Mouse (Mus musculus): ENCODE measurements around the gene Igsf6. TPM values are rescaled to one million over a fixed set of nuclear protein-coding genes. Genes with fewer than 3 reads are reported as not detected.

The Igsf6 gene
- polyA plus RNA-seq, 1 experiment from 2014 or later = 0.95 TPM

- ATAC-seq (ENCODE audit: low FRiP score) = no peak
- H3K27me3 ChIP-seq = no peaks in the 10 kb centered on the region
- H3K27ac ChIP-seq = no peak overlapping the region
- no peak overlapping the region for H3K9ac ChIP-seq
- H3K9me3 ChIP-seq = no peaks in the 10 kb centered on the region
- peaks cover 12% of the 10 kb centered on the region for H3K4me1 ChIP-seq
- WGBS = 84% methylated on average over 2 of the region's 2 CpGs
- peaks cover 25% of the 10 kb centered on the region for H3K36me3 ChIP-seq (replicated peaks)
- no peak overlapping the region for H3K4me2 ChIP-seq
- H3K4me3 ChIP-seq (replicated peaks) = no peak overlapping the region
These were observed 7.4 kb upstream of the Igsf6 start for GRCm38 (mm10) chr7:121081816-121082215.

- H3K4me2 ChIP-seq = no peak within 1 kb of the TSS
- H3K4me1 ChIP-seq = peaks cover 12% of the 10 kb centered on the region
- H3K27me3 ChIP-seq = no peaks in the 10 kb centered on the region
- H3K27ac ChIP-seq = no peak within 1 kb of the TSS
- 89% methylated on average over 4 of the region's 4 CpGs for WGBS
- H3K36me3 ChIP-seq (replicated peaks) = peaks cover 30% of the 10 kb centered on the region
- no peak within 1 kb of the TSS for H3K4me3 ChIP-seq (replicated peaks)
- ATAC-seq (ENCODE audit: low FRiP score) = no peak
- no peak within 1 kb of the TSS for H3K9ac ChIP-seq
- H3K9me3 ChIP-seq = no peaks in the 10 kb centered on the region
These were observed 7.0 kb upstream of the Igsf6 start, which contains the start of gene Otoa for GRCm38 (mm10) chr7:121081350-121081749. Otoa (plus strand) TSS chr7:121081650.

GRCm38 (mm10) chr7:121077829-121078228 lies 3.5 kb upstream of the Igsf6 start:
- H3K4me1 ChIP-seq = peaks cover 3% of the 10 kb centered on the region; the same call in 1 of the 2 replicates
- peaks cover 46% of the 10 kb centered on the region for H3K36me3 ChIP-seq (replicated peaks)
- H3K4me2 ChIP-seq = no peak overlapping the region
- no peaks in the 10 kb centered on the region for H3K9me3 ChIP-seq
- no peak overlapping the region for H3K27ac ChIP-seq
- no peak overlapping the region for H3K9ac ChIP-seq
- no peaks in the 10 kb centered on the region for H3K27me3 ChIP-seq
- peak; percentile 65; the same call in 1 of the 2 replicates for ATAC-seq (ENCODE audit: low FRiP score)
- WGBS = 7% methylated on average over 5 of the region's 5 CpGs
- no peak overlapping the region for H3K4me3 ChIP-seq (replicated peaks)

GRCm38 (mm10) chr7:121077311-121077710 lies 2.9 kb upstream of the Igsf6 start:
- H3K27ac ChIP-seq = no peak overlapping the region
- 89% methylated on average over 6 of the region's 6 CpGs for WGBS
- no peaks in the 10 kb centered on the region for H3K9me3 ChIP-seq
- no peak for ATAC-seq (ENCODE audit: low FRiP score)
- peaks cover 3% of the 10 kb centered on the region; the same call in 1 of the 2 replicates for H3K4me1 ChIP-seq
- H3K4me3 ChIP-seq (replicated peaks) = no peak overlapping the region
- H3K36me3 ChIP-seq (replicated peaks) = peaks cover 42% of the 10 kb centered on the region
- no peaks in the 10 kb centered on the region for H3K27me3 ChIP-seq
- no peak overlapping the region for H3K9ac ChIP-seq
- no peak overlapping the region for H3K4me2 ChIP-seq

- H3K9ac ChIP-seq = no peak overlapping the region
- peaks cover 3% of the 10 kb centered on the region; the same call in 1 of the 2 replicates for H3K4me1 ChIP-seq
- no peak overlapping the region for H3K4me3 ChIP-seq (replicated peaks)
- 85% methylated on average over 5 of the region's 5 CpGs for WGBS
- H3K9me3 ChIP-seq = no peaks in the 10 kb centered on the region
- no peak overlapping the region for H3K27ac ChIP-seq
- H3K36me3 ChIP-seq (replicated peaks) = peaks cover 58% of the 10 kb centered on the region
- H3K4me2 ChIP-seq = no peak overlapping the region
- H3K27me3 ChIP-seq = no peaks in the 10 kb centered on the region
- ATAC-seq (ENCODE audit: low FRiP score) = no peak
These were observed 1.0 kb upstream of the Igsf6 start for GRCm38 (mm10) chr7:121075416-121075815.

GRCm38 (mm10) chr7:121074801-121075400 lies 529 bp upstream of the Igsf6 start:
- no peak overlapping the region for H3K27ac ChIP-seq
- peaks cover 59% of the 10 kb centered on the region for H3K36me3 ChIP-seq (replicated peaks)
- peaks cover 3% of the 10 kb centered on the region; the same call in 1 of the 2 replicates for H3K4me1 ChIP-seq
- H3K27me3 ChIP-seq = no peaks in the 10 kb centered on the region
- ATAC-seq (ENCODE audit: low FRiP score) = no peak
- H3K4me2 ChIP-seq = no peak overlapping the region
- WGBS = 86% methylated on average over 6 of the region's 6 CpGs
- no peak overlapping the region for H3K4me3 ChIP-seq (replicated peaks)
- no peak overlapping the region for H3K9ac ChIP-seq
- H3K9me3 ChIP-seq = no peaks in the 10 kb centered on the region

- no peak for ATAC-seq (ENCODE audit: low FRiP score)
- Histone ChIP-seq H3K27me3 (no peaks in the 10 kb centered on the region), H3K9ac (no peak overlapping the region), H3K4me3 (replicated peaks) (no peak overlapping the region), H3K4me1 (no peaks in the 10 kb centered on the region), H3K4me2 (no peak overlapping the region), H3K36me3 (replicated peaks) (peaks cover 55% of the 10 kb centered on the region), H3K9me3 (no peaks in the 10 kb centered on the region), H3K27ac (no peak overlapping the region)
- 89% methylated on average over 5 of the region's 5 CpGs for WGBS
These were observed 1.9 kb downstream of the Igsf6 start for GRCm38 (mm10) chr7:121072506-121072905.

GRCm38 (mm10) chr7:121071276-121071675 lies 3.1 kb downstream of the Igsf6 start:
- peaks cover 43% of the 10 kb centered on the region for H3K36me3 ChIP-seq (replicated peaks)
- H3K27me3 ChIP-seq = no peaks in the 10 kb centered on the region
- no peak for ATAC-seq (ENCODE audit: low FRiP score)
- WGBS = 90% methylated on average over 4 of the region's 4 CpGs
- no peaks in the 10 kb centered on the region for H3K9me3 ChIP-seq
- no peak overlapping the region for H3K4me2 ChIP-seq
- H3K4me1 ChIP-seq = no peaks in the 10 kb centered on the region
- H3K9ac ChIP-seq = no peak overlapping the region
- no peak overlapping the region for H3K4me3 ChIP-seq (replicated peaks)
- H3K27ac ChIP-seq = no peak overlapping the region

GRCm38 (mm10) chr7:121064309-121064708 lies 10.1 kb downstream of the Igsf6 start:
- no peak overlapping the region for H3K27ac ChIP-seq
- no peaks in the 10 kb centered on the region for H3K9me3 ChIP-seq
- H3K36me3 ChIP-seq (replicated peaks) = peaks cover 19% of the 10 kb centered on the region
- H3K4me1 ChIP-seq = no peaks in the 10 kb centered on the region
- H3K4me3 ChIP-seq (replicated peaks) = no peak overlapping the region
- WGBS = 69% methylated on average over 4 of the region's 4 CpGs
- H3K4me2 ChIP-seq = no peak overlapping the region
- ATAC-seq (ENCODE audit: low FRiP score) = no peak
- no peak overlapping the region for H3K9ac ChIP-seq
- H3K27me3 ChIP-seq = no peaks in the 10 kb centered on the region

- no peaks in the 10 kb centered on the region for H3K4me1 ChIP-seq
- H3K27ac ChIP-seq = no peak overlapping the region
- H3K9me3 ChIP-seq = no peaks in the 10 kb centered on the region
- 71% methylated on average over 6 of the region's 6 CpGs for WGBS
- ATAC-seq (ENCODE audit: low FRiP score) = no peak
- H3K4me3 ChIP-seq (replicated peaks) = no peak overlapping the region
- H3K9ac ChIP-seq = no peak overlapping the region
- no peaks in the 10 kb centered on the region for H3K27me3 ChIP-seq
- peaks cover 43% of the 10 kb centered on the region for H3K36me3 ChIP-seq (replicated peaks)
- H3K4me2 ChIP-seq = no peak overlapping the region
These were observed 14.7 kb downstream of the Igsf6 start for GRCm38 (mm10) chr7:121059477-121060218.

GRCm38 (mm10) chr7:121053071-121053470 lies 21.3 kb downstream of the Igsf6 start:
- Histone ChIP-seq H3K36me3 (replicated peaks) (peaks cover 68% of the 10 kb centered on the region), H3K4me2 (no peak overlapping the region), H3K4me1 (no peaks in the 10 kb centered on the region), H3K9ac (no peak overlapping the region), H3K9me3 (no peaks in the 10 kb centered on the region), H3K4me3 (replicated peaks) (no peak overlapping the region), H3K27ac (no peak overlapping the region), H3K27me3 (no peaks in the 10 kb centered on the region)
- ATAC-seq (ENCODE audit: low FRiP score) = no peak
- 95% methylated on average over 4 of the region's 4 CpGs for WGBS

- Histone ChIP-seq H3K9me3 (no peaks in the 10 kb centered on the region), H3K4me3 (replicated peaks) (no peak overlapping the region), H3K4me2 (no peak overlapping the region), H3K4me1 (no peaks in the 10 kb centered on the region), H3K9ac (no peak overlapping the region), H3K27me3 (no peaks in the 10 kb centered on the region), H3K36me3 (replicated peaks) (peaks cover 30% of the 10 kb centered on the region), H3K27ac (no peak overlapping the region)
- no peak for ATAC-seq (ENCODE audit: low FRiP score)
- WGBS = 99% methylated on average over 2 of the region's 2 CpGs
These were observed 26.7 kb downstream of the Igsf6 start for GRCm38 (mm10) chr7:121047624-121048023.

Measured in forebrain, embryonic 12.5 days (tissue).